Mouse (Mus musculus): ENCODE measurements at regions not wholly inside any gene's neighbourhood (a gene's known extent, or its start where the extent isn't known, plus 50 kb on each side); places are given as distances from the start of the nearest gene placed in this dataset.

DNA sequence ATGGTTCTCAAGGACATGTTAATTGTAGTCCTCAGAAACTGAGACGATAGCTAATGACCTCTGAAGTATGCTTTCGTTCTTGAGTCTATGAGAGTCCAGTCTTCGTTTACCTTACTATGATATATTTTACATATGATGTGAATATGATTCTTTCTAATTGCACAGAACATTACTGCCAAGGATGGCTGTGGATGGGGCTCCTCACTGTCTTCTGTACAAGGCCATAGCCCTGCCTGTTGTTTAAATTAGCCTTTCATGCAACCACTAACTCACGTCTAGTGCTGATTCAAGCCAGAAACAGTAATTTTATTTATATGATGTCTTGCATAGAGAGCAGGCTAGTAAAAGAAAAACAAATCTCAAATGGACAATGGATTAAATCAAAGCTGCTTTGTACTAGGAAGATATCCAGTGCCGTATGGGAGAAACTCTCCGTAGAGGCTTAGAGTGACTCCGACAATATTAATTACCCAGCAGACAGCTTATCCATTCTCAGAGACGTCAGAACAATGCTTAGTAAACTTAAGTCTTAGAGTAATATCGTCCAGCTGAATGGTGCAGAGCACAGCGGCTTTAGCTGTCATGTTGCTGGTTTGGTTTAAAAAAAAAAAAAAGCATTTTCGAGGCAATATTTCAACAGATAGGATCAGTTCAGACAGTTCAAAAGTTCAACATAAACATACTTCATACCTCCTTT lies 554.3 kb downstream of the Tmtc2 start:
- Histone ChIP-seq H3K27me3 (ENCODE audit: control insufficient read depth, insufficient read depth, low read length) (no peaks in the 10 kb centered on the region), H3K9me3 (ENCODE audit: control insufficient read depth, low read length) (no peaks in the 10 kb centered on the region), H3K36me3 (ENCODE audit: control insufficient read depth, insufficient read depth, low read length) (no peaks in the 10 kb centered on the region), H3K4me3 (ENCODE audit: low read depth, low read length) (no peak overlapping the region), H3K9ac (ENCODE audit: low read length) (no peak overlapping the region), H3K4me1 (replicated peaks; ENCODE audit: control insufficient read depth, insufficient read depth) (no peaks in the 10 kb centered on the region), H3K27ac (replicated peaks) (no peak overlapping the region), H3K4me2 (replicated peaks; ENCODE audit: low read depth) (peak overlapping the region; percentile 12)
- DNase-seq (ENCODE audit: low spot score) (no peak), ATAC-seq (ENCODE audit: low FRiP score, low TSS enrichment) (0 out of 2 replicates have a peak, but pooled peaks have one; percentile 29)
- TF ChIP-seq EP300 (optimal IDR thresholded peaks at IDR 0.05) (no peak), CTCF (IDR thresholded peaks at IDR 0.05; ENCODE audit: low read depth) (no peak)
- WGBS = 23% methylated on average over 11 of the region's 11 CpGs

Data from stomach, postnatal 0 days (tissue).